ENCODE assay signal across 11 mouse cellular contexts in the genomic region with DNA sequence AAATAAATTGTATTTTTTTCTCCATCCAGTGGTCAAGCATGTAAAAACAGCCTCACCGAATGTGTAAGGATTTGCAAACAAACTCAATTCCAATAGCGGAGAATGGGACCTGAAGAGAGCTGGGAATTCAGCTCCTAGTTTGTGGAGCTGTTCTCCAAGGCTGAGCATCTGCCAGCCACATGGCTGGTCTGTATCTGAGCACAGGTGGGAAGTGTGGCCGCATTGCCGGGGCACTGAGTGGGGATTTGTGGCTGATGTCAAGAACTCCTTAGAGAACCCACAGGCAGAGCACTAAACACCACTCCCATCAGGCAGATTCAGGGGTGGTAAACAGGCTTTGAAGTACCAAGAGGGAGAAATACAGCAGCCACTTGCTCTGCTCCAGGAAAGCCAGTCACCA.
"Had no signal": no experiment of that assay in that cellular context is flagged by ENCODE, and none has a peak within 500 bp of the region (broad histone marks: within the 10 kb centered on the region; RNA-seq: fewer than 3 reads in every experiment).

No protein-coding gene starts in this region.

- H3K4me3 ChIP-seq: limb, embryonic 12.5 days; liver, embryonic 13.5 days; lung, embryonic 15.5 days; midbrain, embryonic 13.5 days had no signal

- H3K36me3 ChIP-seq: limb, embryonic 12.5 days; liver, embryonic 13.5 days; lung, embryonic 15.5 days; midbrain, embryonic 13.5 days had no signal

- H3K9me3 ChIP-seq: limb, embryonic 12.5 days; liver, embryonic 13.5 days; lung, embryonic 15.5 days; midbrain, embryonic 13.5 days had no signal

- H3K27ac ChIP-seq: limb, embryonic 12.5 days; liver, embryonic 13.5 days; lung, embryonic 15.5 days; midbrain, embryonic 13.5 days had no signal

- DNase-seq: kidney, postnatal 25 days; layer of hippocampus, adult 9-11 months; liver; liver, embryonic 13.5 days; liver, postnatal 0 days; right cerebral cortex, adult 18-20 months; right cerebral cortex, postnatal 25 days; thymus, postnatal 4 days had no signal

- H3K27me3 ChIP-seq: limb, embryonic 12.5 days; liver, embryonic 13.5 days; lung, embryonic 15.5 days; midbrain, embryonic 13.5 days had no signal

- H3K4me1 ChIP-seq: liver, embryonic 13.5 days; lung, embryonic 15.5 days; midbrain, embryonic 13.5 days had no signal
